Mouse (Mus musculus) lung, postnatal 0 days (tissue): Measurements from ENCODE around the gene Npr3. TPM values are rescaled to one million over a fixed set of nuclear protein-coding genes. Genes with fewer than 3 reads are reported as not detected.

Source experiments
- ATAC-seq: fragments of 200-750 bp; cut with Nextera tagmentation; 2 replicates; pipeline ENCODE4 v1.8.0; 2017; ENCODE audit warnings: moderate library complexity
- DNase-seq: peaks from one replicate; pipeline ENCODE4 v3.0.0-alpha.2; 2016; ENCODE audit warnings: low spot score
- H3K27ac ChIP-seq: fragments of 300-500 bp; sonication (generic); 2 replicates; pipeline ENCODE4 v1.5.1; 2014; ENCODE audit warnings: antibody characterized with exemption, mild to moderate bottlenecking, low read length, mixed read lengths
- H3K27me3 ChIP-seq: fragments of 300-500 bp; sonication (generic); replicated peaks from 2 replicates; pipeline ENCODE4 v1.6.1; 2014; ENCODE audit warnings: low read length, mixed read lengths; ENCODE audit not compliant: insufficient read depth
- H3K36me3 ChIP-seq: fragments of 300-500 bp; sonication (generic); 2 replicates; pipeline ENCODE4 v1.6.1; 2014; ENCODE audit warnings: low read length, mixed read lengths; ENCODE audit not compliant: insufficient read depth
- H3K4me1 ChIP-seq: fragments of 300-500 bp; sonication (generic); 2 replicates; pipeline ENCODE4 v1.6.1; 2014; ENCODE audit warnings: antibody characterized with exemption, low read depth, low read length, mixed read lengths; ENCODE audit not compliant: insufficient read depth
- H3K4me2 ChIP-seq: fragments of 300-500 bp; sonication (generic); replicated peaks from 2 replicates; pipeline ENCODE4 v1.6.1; 2014; ENCODE audit warnings: low read depth, mild to moderate bottlenecking, low read length, moderate library complexity, mixed read lengths
- H3K4me3 ChIP-seq: fragments of 300-500 bp; sonication (generic); 2 replicates; pipeline ENCODE4 v1.5.1; 2014; ENCODE audit warnings: low read depth, low read length
- H3K9ac ChIP-seq: fragments of 300-500 bp; sonication (generic); replicated peaks from 2 replicates; pipeline ENCODE4 v1.6.1; 2014; ENCODE audit warnings: low read depth, mild to moderate bottlenecking
- H3K9me3 ChIP-seq: fragments of 300-500 bp; sonication (generic); 2 replicates; pipeline ENCODE4 v1.6.1; 2016; ENCODE audit warnings: low read length, mixed read lengths
- CTCF ChIP-seq: IDR thresholded peaks from 2 replicates; pipeline ENCODE4 v1.5.1; 2016; ENCODE audit warnings: antibody characterized with exemption, mild to moderate bottlenecking
- EP300 ChIP-seq: IDR thresholded peaks from 2 replicates; pipeline ENCODE4 v1.6.1; 2016; ENCODE audit warnings: antibody characterized with exemption, mild to moderate bottlenecking, control low read depth
- WGBS: fragments of 180-500 bp; shearing (Covaris S2); extraction: QIAGEN DNeasy Blood & Tissue Kit; methylation state at CpG from one replicate; pipeline ENCODE4 v1.1.7; 2014; 5-methylcytosine and 5-hydroxymethylcytosine counted together
- polyA plus RNA-seq: library from polyadenylated mRNA; unstranded; fragments of >200 nt; fragmentation: Nextera tagmentation; extraction: Ambion mirVana; gene quantifications from 2 replicates; pipeline ENCODE4 v1.2.1, GENCODE M21; 2015

Npr3 gene
- polyA plus RNA-seq, 1 experiment from 2014 or later = 16.4 TPM

DNA sequence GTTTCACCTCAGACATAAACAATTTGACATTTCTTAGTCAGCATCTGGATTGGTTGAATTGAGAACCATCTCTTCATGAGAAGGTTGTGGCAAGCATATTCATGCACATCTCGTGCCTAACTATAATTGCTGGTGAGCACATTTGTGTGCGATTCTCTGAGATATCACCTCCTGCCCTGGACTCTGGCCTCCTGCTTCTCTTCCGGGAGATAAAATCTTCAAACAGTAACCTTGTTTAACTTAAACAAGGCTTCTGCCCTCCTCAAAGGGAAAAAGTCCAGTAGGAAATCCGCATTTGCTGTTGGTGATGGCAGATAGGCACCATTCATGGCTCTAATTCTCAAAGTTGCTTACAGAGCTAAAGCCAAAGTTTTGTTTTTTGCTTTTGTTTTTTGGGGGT is 91.5 kb downstream of the Npr3 start:
- H3K27me3 ChIP-seq = no peaks in the 10 kb centered on the region
- no peak overlapping the region for H3K4me3 ChIP-seq
- H3K4me2 ChIP-seq = no peak overlapping the region
- no peak for ATAC-seq
- no peaks in the 10 kb centered on the region for H3K9me3 ChIP-seq
- no peak overlapping the region for H3K27ac ChIP-seq
- peak; percentile 86 for TF ChIP-seq EP300
- no peak for TF ChIP-seq CTCF
- 23% methylated on average over 4 of the region's 4 CpGs for WGBS
- H3K9ac ChIP-seq = no peak overlapping the region
- DNase-seq = peak; percentile 32
- no peaks in the 10 kb centered on the region for H3K36me3 ChIP-seq
- no peaks in the 10 kb centered on the region for H3K4me1 ChIP-seq

DNA sequence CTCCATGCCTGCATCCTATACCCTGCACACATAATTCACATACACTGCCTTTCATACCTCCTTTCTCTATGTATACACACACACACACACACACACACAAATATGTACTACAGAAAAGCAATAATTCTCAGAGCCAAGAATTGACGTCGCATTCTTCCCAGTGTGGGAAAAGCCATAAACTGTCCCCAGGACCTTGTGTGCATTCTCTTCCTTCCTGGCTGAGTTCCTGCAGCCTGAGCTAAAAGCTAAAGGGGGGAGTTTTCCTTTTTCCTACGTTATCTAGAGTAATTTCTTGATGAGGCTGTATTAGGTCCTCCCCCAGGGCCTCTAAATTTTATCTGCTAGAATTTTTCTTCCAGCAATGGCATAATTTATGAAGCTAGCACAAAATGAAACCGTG is 103.5 kb downstream of the Npr3 start:
- no peak overlapping the region for H3K27ac ChIP-seq
- H3K9ac ChIP-seq = no peak overlapping the region

DNA sequence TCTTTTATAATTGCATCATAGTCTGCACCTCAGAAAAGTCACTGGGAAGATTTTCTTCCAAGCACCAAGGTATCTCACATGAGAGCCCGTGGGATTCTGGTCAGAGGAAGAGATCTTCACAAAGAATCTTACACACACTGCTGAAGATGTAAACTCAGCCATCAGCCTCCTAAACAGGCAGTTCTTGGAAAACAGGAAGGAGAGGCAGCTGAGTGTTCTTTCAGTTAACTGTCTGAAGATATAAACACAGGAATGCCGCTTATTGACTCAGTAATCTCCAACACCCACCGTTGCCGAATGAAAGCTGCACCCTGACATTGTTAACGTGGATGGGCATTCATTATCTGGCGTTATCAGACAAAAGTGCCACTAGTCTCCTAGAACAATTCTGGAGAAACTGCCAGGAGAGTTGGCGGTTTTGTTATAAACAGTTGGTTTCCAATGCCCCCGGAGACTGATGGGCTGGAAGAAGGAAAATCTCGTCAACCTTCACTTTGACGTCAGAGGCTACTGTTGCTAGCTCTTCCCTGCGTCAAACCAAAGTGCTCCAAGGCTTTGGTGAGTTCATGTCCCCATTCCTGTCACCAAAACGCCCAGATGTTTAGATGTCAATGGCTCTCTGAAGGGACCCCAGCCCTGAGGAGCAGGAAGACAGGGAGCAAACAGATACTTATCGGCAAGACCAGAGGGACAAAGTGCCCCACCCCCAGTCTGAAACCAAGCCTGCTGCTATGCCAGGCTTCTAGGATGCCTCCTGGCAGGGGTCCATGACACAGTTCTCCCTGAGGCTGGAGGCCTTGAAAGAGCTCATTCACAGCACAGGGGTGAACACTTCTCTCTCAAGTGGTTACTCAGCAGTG is 105.0 kb downstream of the Npr3 start:
- peak; percentile 96 for TF ChIP-seq EP300
- no peak for TF ChIP-seq CTCF
- no peaks in the 10 kb centered on the region for H3K27me3 ChIP-seq
- H3K4me2 ChIP-seq = peak overlapping the region; percentile 28; the same call in 1 of the 2 replicates
- ATAC-seq = peak; percentile 92
- no peaks in the 10 kb centered on the region for H3K9me3 ChIP-seq
- no peaks in the 10 kb centered on the region for H3K36me3 ChIP-seq
- H3K4me3 ChIP-seq = 0 out of 2 replicates have a peak overlapping the region, but pooled peaks have one; percentile 4
- 7% methylated on average over 13 of the region's 13 CpGs for WGBS
- H3K27ac ChIP-seq = peak overlapping the region; percentile 71
- H3K4me1 ChIP-seq = peaks cover 4% of the 10 kb centered on the region; the same call in 1 of the 2 replicates
- DNase-seq = peak; percentile 86
- no peak overlapping the region for H3K9ac ChIP-seq

More for the DNA sequence above, 103.5 kb downstream of the Npr3 start:
- H3K9me3 ChIP-seq = no peaks in the 10 kb centered on the region
- no peaks in the 10 kb centered on the region for H3K36me3 ChIP-seq
- H3K4me2 ChIP-seq = no peak overlapping the region
- DNase-seq (peak; percentile 50), ATAC-seq (no peak)
- H3K4me3 ChIP-seq = no peak overlapping the region
- 24% methylated on average over 4 of the region's 4 CpGs for WGBS
- no peaks in the 10 kb centered on the region for H3K27me3 ChIP-seq
- TF ChIP-seq EP300 (peak; percentile 84), CTCF (no peak)
- H3K4me1 ChIP-seq = peaks cover 4% of the 10 kb centered on the region; the same call in 1 of the 2 replicates

DNA sequence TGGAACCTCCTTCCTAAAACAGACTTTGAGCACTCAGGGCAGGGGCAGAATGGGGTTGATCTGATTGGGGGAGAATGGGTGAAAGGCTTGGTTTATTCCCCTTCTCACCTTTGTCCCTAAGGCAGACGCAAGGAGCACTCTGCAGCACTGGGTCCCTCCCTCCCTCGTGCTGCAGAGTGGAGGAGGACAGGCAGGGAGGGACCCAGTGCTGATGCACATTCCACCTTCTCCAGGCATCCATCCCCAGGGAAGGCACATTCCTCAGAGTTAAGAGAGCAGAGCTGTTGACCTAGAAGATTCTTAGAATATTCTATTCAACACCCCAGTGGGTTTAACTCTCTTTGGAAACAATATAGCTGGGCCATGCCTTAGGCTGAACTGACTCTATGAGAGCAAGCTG is 112.5 kb downstream of the Npr3 start:
- Histone ChIP-seq H3K9ac (no peak overlapping the region), H3K27me3 (no peaks in the 10 kb centered on the region), H3K9me3 (no peaks in the 10 kb centered on the region), H3K27ac (no peak overlapping the region), H3K36me3 (no peaks in the 10 kb centered on the region), H3K4me3 (no peak overlapping the region), H3K4me2 (no peak overlapping the region), H3K4me1 (no peaks in the 10 kb centered on the region)
- no peak for TF ChIP-seq EP300
- TF ChIP-seq CTCF = no peak
- 47% methylated on average over 2 of the region's 2 CpGs for WGBS
- DNase-seq = no peak
- ATAC-seq = no peak

Other genes starting within 250 kb of the Npr3 start
- 608 and 620 TPM in 2 replicates for gene Sub1, start 89.7 kb upstream of the Npr3 start, polyA plus RNA-seq
- gene Zfr, start 210.5 kb upstream of the Npr3 start, polyA plus RNA-seq = 91.9 and 102 TPM in 2 replicates